Mouse (Mus musculus): ENCODE measurements around the gene Mt1.

Gene Mt1

DNA sequence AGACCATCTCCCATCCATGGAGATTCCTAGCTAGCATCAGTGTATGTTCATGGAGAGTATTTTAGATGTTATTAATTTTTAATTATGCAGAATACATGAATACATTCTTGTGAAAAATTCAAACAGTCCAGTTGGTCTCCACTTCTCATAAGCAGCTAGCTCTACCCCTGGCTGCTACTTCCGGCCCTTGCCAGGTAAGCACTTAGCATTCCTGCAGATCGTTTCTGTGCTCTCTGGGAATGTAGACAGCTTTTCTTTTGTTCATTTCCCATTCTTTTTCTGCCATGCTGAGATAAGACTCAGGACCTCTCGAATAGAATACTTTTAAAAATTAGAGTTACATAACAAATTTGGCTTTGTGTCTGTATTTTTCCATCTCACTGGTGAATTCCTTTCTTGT lies 25.2 kb downstream of the Mt1 start:
- DNase-seq (ENCODE audit: low read depth, low spot score): no peak

DNA sequence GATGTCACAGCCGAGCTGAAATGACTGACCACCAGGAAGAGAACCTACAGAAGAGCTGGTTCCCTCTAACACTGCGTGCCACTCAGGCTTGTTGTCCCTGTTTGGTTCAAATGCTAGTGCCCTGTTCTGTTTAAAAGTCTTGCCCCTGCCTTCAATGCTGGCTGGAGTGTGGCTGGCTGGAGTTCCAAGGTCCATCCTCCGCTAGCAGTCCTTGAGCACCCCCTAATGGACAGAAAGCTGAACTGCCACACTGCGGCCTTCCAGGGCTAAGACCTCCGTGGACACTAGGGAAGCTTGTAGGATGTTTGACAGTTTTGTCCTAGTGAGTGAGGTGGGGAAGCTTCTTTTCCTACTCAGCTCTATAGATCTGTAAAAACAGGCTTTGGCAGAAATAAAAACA lies 26.9 kb downstream of the Mt1 start:
- DNase-seq (ENCODE audit: low read depth, low spot score): peak; percentile 87

DNA sequence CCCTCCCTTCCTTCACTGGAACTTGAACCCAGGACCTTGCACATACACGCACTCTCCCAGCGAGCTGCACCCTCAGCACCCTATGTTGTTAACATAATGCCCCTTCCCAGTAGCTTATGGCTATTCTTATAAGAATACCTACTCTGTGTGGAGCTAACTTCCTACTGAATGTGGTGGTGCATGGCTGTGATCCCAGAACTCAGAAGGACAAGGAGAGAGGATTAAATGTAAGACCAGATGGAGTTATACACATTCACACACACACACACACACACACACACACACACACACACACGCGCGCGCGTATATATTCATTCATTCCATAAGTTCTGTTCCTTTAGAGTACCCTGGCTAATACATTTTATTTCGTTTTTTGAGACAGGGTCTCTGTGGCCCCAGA lies 27.4 kb downstream of the Mt1 start:
- DNase-seq (ENCODE audit: low read depth, low spot score): no peak

DNA sequence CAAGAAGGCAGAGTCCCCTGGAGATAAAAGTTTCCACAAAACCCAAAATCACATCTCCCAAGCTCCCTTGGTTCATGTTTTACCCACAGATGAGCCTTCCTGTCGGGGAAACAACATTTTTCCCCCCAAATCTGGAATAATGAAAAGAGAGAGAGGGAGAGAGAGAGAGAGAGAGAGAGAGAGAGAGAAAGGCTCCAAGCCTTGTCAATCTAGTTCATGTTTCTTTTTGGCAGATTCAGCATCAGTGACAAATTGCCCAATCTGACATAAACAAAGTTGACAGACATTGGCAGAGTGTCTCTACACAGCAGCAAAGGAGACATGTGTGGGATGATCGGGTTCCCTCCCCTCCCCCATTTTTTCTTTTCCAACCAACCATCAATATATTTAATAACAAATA lies 28.6 kb downstream of the Mt1 start:
- DNase-seq (ENCODE audit: low read depth, low spot score): no peak

GRCm38 (mm10) chr8:94209639-94210038 lies 30.8 kb downstream of the Mt1 start:
- DNase-seq (ENCODE audit: low read depth, low spot score): no peak

GRCm38 (mm10) chr8:94210225-94210624 lies 31.3 kb downstream of the Mt1 start:
- no peak for DNase-seq (ENCODE audit: low read depth, low spot score)

- no peak for DNase-seq (ENCODE audit: low read depth, low spot score)
Measured at GRCm38 (mm10) chr8:94213819-94214218, 34.9 kb downstream of the Mt1 start.

DNA sequence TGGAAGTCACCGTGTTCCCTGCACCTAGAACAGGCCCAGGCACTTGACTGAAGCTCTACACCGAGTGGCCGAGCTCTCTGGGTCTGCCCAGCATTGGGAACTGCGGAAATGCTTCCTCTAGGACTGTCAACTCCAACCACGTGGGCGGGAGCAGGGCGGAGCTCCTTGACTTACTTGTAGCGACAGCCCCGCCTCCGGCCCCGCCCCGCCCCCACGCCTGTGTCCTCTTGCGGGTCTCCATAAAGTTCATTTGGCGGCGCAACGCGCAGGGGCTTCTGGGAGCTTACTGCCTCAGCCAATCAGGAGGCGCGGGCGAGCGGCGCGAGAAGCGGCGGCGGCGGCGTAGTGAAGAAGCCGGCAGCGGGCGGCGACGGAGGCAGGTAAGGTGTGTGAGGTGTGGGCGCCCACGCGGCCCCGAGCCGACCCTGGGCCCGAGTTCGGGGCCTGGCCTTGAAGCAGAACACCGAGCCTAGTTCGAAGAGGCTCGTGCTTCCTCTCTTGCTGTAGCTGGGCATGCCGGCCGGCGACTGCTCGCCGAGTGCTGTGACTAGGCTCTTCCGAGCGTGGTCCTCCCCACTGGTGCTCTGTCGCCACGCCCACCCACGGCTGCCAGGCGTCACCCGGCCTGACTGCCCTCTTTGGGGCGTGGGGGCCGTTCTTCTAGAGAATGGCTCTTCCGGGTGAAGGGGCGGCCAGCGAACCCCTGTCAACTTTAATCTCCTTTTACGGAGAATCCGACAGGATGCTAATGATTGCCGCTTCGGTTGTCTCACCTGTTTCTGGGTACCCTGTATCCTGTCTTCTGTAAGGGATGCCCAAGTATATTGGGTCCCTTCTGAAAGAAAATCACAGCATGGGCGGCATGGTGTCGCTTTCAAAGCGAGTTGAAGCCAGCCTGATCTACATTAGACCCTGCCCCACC lies 35.6 kb downstream of the Mt1 start, which contains the start of gene Nup93:
Gene Nup93, plus strand, starts transcription at position 313 of the 922 bp plus-strand sequence.
- DNase-seq (ENCODE audit: low read depth, low spot score): peak; percentile 100

- DNase-seq (ENCODE audit: low read depth, low spot score): no peak
Measured at GRCm38 (mm10) chr8:94227381-94227939, 48.6 kb downstream of the Mt1 start.

All from R1 (cell line).